Mouse (Mus musculus) E14TG2a.4 (cell line): ENCODE results near the gene Nhsl1.

ENCODE experiments used
- H3K27me3 ChIP-seq: 2 replicates; pipeline ENCODE4 v1.6.1; 2014; ENCODE audit warnings: low read length, control low read depth; ENCODE audit not compliant: insufficient read depth
- H3K36me3 ChIP-seq: 2 replicates; pipeline ENCODE4 v1.6.1; 2014; ENCODE audit warnings: low read length, control low read depth; ENCODE audit not compliant: insufficient read depth
- H3K4me1 ChIP-seq: replicated peaks from 2 replicates; pipeline ENCODE4 v1.6.1; 2014; ENCODE audit warnings: low read depth, low read length, control low read depth
- H3K4me3 ChIP-seq: replicated peaks from 2 replicates; pipeline ENCODE4 v1.5.1; 2014; ENCODE audit warnings: mild to moderate bottlenecking, low read length
- H3K9me3 ChIP-seq: 2 replicates; pipeline ENCODE4 v1.6.1; 2014; ENCODE audit warnings: low read length, control low read depth
- CTCF ChIP-seq: conservative IDR thresholded peaks from 2 replicates; pipeline ENCODE4 v1.5.1; 2014; ENCODE audit warnings: low read length
- NANOG ChIP-seq: IDR thresholded peaks from 2 replicates; pipeline ENCODE4 v1.6.1; 2014; ENCODE audit warnings: borderline replicate concordance, low read length, mixed read lengths
- POU5F1 ChIP-seq: IDR thresholded peaks from 2 replicates; pipeline ENCODE4 v1.6.1; 2014; ENCODE audit warnings: low read length, borderline replicate concordance

Nhsl1 gene

GRCm38 (mm10) chr10:18357212-18357611, 38.4 kb downstream of the Nhsl1 start:
- H3K4me3 ChIP-seq, result no peak overlapping the region
- H3K4me1 ChIP-seq, result peaks cover 7% of the 10 kb centered on the region
- H3K36me3 ChIP-seq, result no peaks in the 10 kb centered on the region
- H3K27me3 ChIP-seq, result no peaks in the 10 kb centered on the region
- no peaks in the 10 kb centered on the region for H3K9me3 ChIP-seq
- TF ChIP-seq NANOG (no peak), CTCF (no peak), POU5F1 (no peak)

- Histone ChIP-seq H3K4me3 (no peak overlapping the region), H3K27me3 (no peaks in the 10 kb centered on the region), H3K36me3 (no peaks in the 10 kb centered on the region), H3K4me1 (peaks cover 11% of the 10 kb centered on the region), H3K9me3 (no peaks in the 10 kb centered on the region)
- no peak for TF ChIP-seq POU5F1
- no peak for TF ChIP-seq CTCF
- TF ChIP-seq NANOG, result no peak
These were observed 39.7 kb downstream of the Nhsl1 start for GRCm38 (mm10) chr10:18358461-18358860.

- Histone ChIP-seq H3K4me3 (no peak overlapping the region), H3K27me3 (no peaks in the 10 kb centered on the region), H3K9me3 (no peaks in the 10 kb centered on the region), H3K4me1 (peaks cover 24% of the 10 kb centered on the region), H3K36me3 (no peaks in the 10 kb centered on the region)
- TF ChIP-seq NANOG (no peak), POU5F1 (no peak), CTCF (no peak)
These were observed 41.4 kb downstream of the Nhsl1 start for GRCm38 (mm10) chr10:18360175-18360574.

- Histone ChIP-seq H3K36me3 (no peaks in the 10 kb centered on the region), H3K27me3 (no peaks in the 10 kb centered on the region; the same call in none of the 2 replicates), H3K9me3 (no peaks in the 10 kb centered on the region), H3K4me1 (peaks cover 37% of the 10 kb centered on the region), H3K4me3 (no peak overlapping the region)
- TF ChIP-seq CTCF (no peak), NANOG (no peak), POU5F1 (no peak)
These were observed 46.6 kb downstream of the Nhsl1 start for GRCm38 (mm10) chr10:18365432-18365831.

- peaks cover 48% of the 10 kb centered on the region for H3K4me1 ChIP-seq
- H3K4me3 ChIP-seq, result no peak overlapping the region
- H3K36me3 ChIP-seq, result no peaks in the 10 kb centered on the region
- H3K9me3 ChIP-seq, result no peaks in the 10 kb centered on the region
- no peak for TF ChIP-seq CTCF
- no peak for TF ChIP-seq NANOG
- no peak for TF ChIP-seq POU5F1
- no peaks in the 10 kb centered on the region; the same call in none of the 2 replicates for H3K27me3 ChIP-seq
These were observed 47.9 kb downstream of the Nhsl1 start for GRCm38 (mm10) chr10:18366697-18367096.

- peaks cover 57% of the 10 kb centered on the region for H3K4me1 ChIP-seq
- H3K27me3 ChIP-seq, result no peaks in the 10 kb centered on the region; the same call in none of the 2 replicates
- TF ChIP-seq NANOG (no peak), POU5F1 (no peak), CTCF (no peak)
These were observed 49.3 kb downstream of the Nhsl1 start for GRCm38 (mm10) chr10:18368111-18368510.

GRCm38 (mm10) chr10:18370475-18371286, 51.9 kb downstream of the Nhsl1 start:
- Histone ChIP-seq H3K36me3 (no peaks in the 10 kb centered on the region), H3K27me3 (no peaks in the 10 kb centered on the region; the same call in none of the 2 replicates), H3K9me3 (no peaks in the 10 kb centered on the region), H3K4me3 (peak overlapping the region; percentile 30), H3K4me1 (peaks cover 46% of the 10 kb centered on the region)
- TF ChIP-seq POU5F1, result no peak
- TF ChIP-seq NANOG, result no peak
- no peak for TF ChIP-seq CTCF

More at GRCm38 (mm10) chr10:18368111-18368510, 49.3 kb downstream of the Nhsl1 start:
- no peaks in the 10 kb centered on the region for H3K36me3 ChIP-seq
- H3K9me3 ChIP-seq, result no peaks in the 10 kb centered on the region
- no peak overlapping the region for H3K4me3 ChIP-seq

GRCm38 (mm10) chr10:18371866-18372265, 53.1 kb downstream of the Nhsl1 start:
- Histone ChIP-seq H3K4me3 (peak overlapping the region; percentile 57), H3K27me3 (no peaks in the 10 kb centered on the region; the same call in none of the 2 replicates), H3K36me3 (no peaks in the 10 kb centered on the region), H3K9me3 (no peaks in the 10 kb centered on the region), H3K4me1 (peaks cover 46% of the 10 kb centered on the region)
- TF ChIP-seq CTCF, result no peak
- TF ChIP-seq NANOG, result no peak
- TF ChIP-seq POU5F1, result no peak
